Mouse (Mus musculus) forebrain, embryonic 14.5 days (tissue): ENCODE data around the gene Olfr876. TPM values are rescaled to one million over a fixed set of nuclear protein-coding genes. Genes with fewer than 3 reads are reported as not detected.
"Not testable (repeated sequence)": the region's sequence is repeated elsewhere in the genome, so short reads cannot be mapped to it uniquely, and the experiment has no call there.

Experiments used
- ATAC-seq: fragments of 200-750 bp; cut with Nextera tagmentation; 2 replicates; pipeline ENCODE4 v1.8.0; 2017; ENCODE audit warnings: mild to moderate bottlenecking, moderate library complexity
- DNase-seq: peaks from one replicate; pipeline ENCODE4 v3.0.0-alpha.2; 2015; ENCODE audit warnings: low spot score
- H3K27ac ChIP-seq: fragments of 300-500 bp; sonication (generic); 2 replicates; pipeline ENCODE4 v1.5.1; 2014; ENCODE audit warnings: low read depth, mild to moderate bottlenecking, control low read depth, low read length, moderate library complexity
- H3K27me3 ChIP-seq: fragments of 300-500 bp; sonication (generic); replicated peaks from 2 replicates; pipeline ENCODE4 v1.6.1; 2014; ENCODE audit warnings: low read length, control low read depth, mixed read lengths; ENCODE audit not compliant: control insufficient read depth, insufficient read depth
- H3K36me3 ChIP-seq: fragments of 300-500 bp; sonication (generic); 2 replicates; pipeline ENCODE4 v1.6.1; 2014; ENCODE audit warnings: low read length, control low read depth; ENCODE audit not compliant: control insufficient read depth, insufficient read depth
- H3K4me1 ChIP-seq: fragments of 300-500 bp; sonication (generic); 2 replicates; pipeline ENCODE4 v1.6.1; 2014; ENCODE audit warnings: antibody characterized with exemption, low read length, control low read depth; ENCODE audit not compliant: control insufficient read depth, insufficient read depth
- H3K4me2 ChIP-seq: fragments of 300-500 bp; sonication (generic); 2 replicates; pipeline ENCODE4 v1.6.1; 2014; ENCODE audit warnings: mild to moderate bottlenecking, control low read depth, low read length
- H3K4me3 ChIP-seq: fragments of 300-500 bp; sonication (generic); 2 replicates; pipeline ENCODE4 v1.5.1; 2014; ENCODE audit warnings: low read depth, low read length, control low read depth
- H3K9ac ChIP-seq: fragments of 300-500 bp; sonication (generic); 2 replicates; pipeline ENCODE4 v1.6.1; 2014; ENCODE audit warnings: mild to moderate bottlenecking, low read length, control low read depth, moderate library complexity
- H3K9me3 ChIP-seq: fragments of 300-500 bp; sonication (generic); replicated peaks from 2 replicates; pipeline ENCODE4 v1.6.1; 2016; ENCODE audit warnings: low read length, control low read depth, mixed read lengths; ENCODE audit not compliant: control insufficient read depth
- WGBS: fragments of 180-500 bp; shearing (Covaris S2); extraction: QIAGEN DNeasy Blood & Tissue Kit; methylation state at CpG from one replicate; pipeline ENCODE4 v1.1.7; 2014; 5-methylcytosine and 5-hydroxymethylcytosine counted together
- polyA plus RNA-seq: library from polyadenylated mRNA; unstranded; fragments of >200 nt; fragmentation: Nextera tagmentation; extraction: Ambion mirVana; gene quantifications from 2 replicates; pipeline ENCODE4 v1.2.1, GENCODE M21; 2014

Olfr876 gene
- polyA plus RNA-seq = not detected in 2 replicates

DNA sequence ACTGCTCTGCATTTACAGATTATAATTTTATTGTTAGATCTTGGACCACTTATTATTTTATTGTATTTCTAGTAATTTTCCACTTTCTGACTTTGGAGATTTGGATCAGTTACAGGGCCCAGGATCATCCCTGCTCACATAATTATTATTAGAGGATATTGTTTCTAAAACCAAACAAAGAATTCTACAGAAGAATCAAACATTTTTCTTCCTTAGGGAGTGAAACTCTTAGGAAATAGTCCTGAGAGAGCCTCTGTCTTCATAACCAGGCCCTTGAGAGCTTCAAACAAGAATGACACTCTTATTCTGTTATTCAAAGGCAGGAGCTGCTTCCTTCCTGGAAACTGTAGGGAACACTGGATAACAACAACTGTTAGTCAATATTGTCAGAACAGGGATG is at the start of gene Olfr876:
Gene Olfr876, plus strand, starts transcription at position 301 of the 400 bp plus-strand sequence.
- Histone ChIP-seq H3K27ac (no peak within 1 kb of the TSS), H3K9ac (no peak within 1 kb of the TSS), H3K36me3 (no peaks in the 10 kb centered on the region), H3K4me3 (no peak within 1 kb of the TSS), H3K27me3 (no peaks in the 10 kb centered on the region), H3K9me3 (no peaks in the 10 kb centered on the region), H3K4me1 (no peaks in the 10 kb centered on the region), H3K4me2 (no peak within 1 kb of the TSS)
- ATAC-seq = no peak
- no peak for DNase-seq

DNA sequence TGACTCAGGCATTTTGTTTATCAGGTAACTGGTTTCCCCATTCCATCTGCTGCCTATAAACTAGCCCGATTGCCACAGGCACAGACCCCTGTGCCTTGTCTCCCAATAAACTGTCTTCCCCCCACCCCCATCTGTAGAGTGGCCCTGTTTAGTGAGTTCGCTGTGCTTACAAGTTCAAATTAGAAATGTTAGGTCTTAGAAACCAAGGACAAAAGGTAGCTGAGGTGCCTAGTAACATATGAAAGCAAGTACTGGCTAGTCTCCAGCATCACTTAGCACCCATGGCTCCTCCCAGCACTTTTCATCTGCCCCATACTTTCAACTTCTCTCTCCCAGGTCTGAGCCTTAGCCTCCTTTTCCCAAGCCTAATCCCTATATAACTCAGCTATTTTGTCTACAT is 41.1 kb upstream of the Olfr876 start:
- no peak overlapping the region for H3K4me3 ChIP-seq
- no peak overlapping the region for H3K4me2 ChIP-seq
- H3K9ac ChIP-seq = no peak overlapping the region
- no peaks in the 10 kb centered on the region for H3K9me3 ChIP-seq
- H3K36me3 ChIP-seq = no peaks in the 10 kb centered on the region
- H3K4me1 ChIP-seq = no peaks in the 10 kb centered on the region
- peak; percentile 28 for DNase-seq
- no peak overlapping the region for H3K27ac ChIP-seq
- H3K27me3 ChIP-seq = no peaks in the 10 kb centered on the region
- WGBS = 50% methylated on average over 2 of the region's 2 CpGs
- peak; percentile 65; the same call in 1 of the 2 replicates for ATAC-seq

DNA sequence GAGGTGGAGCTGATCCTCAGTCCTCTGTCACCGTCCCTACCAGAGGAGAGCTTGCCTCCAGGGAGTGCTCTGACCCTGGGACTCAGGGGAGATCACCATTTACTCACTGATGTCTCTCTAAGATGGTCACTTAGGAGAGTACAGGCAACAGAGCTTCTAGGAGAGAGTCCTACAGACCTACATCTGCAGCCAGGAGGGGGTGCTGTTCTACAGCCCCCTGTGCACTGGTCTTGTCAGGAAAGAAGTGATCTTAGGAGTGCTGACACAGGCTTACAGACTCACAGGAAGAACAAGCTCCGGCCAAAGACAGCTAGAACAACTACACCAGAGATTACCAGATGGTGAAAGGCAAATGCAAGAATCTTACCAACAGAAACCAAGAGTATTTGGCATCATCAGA is 40.3 kb upstream of the Olfr876 start:
- Histone ChIP-seq H3K4me3 (no peak overlapping the region), H3K9ac (no peak overlapping the region), H3K4me2 (no peak overlapping the region), H3K4me1 (no peaks in the 10 kb centered on the region), H3K36me3 (no peaks in the 10 kb centered on the region), H3K9me3 (no peaks in the 10 kb centered on the region), H3K27ac (no peak overlapping the region), H3K27me3 (no peaks in the 10 kb centered on the region)
- WGBS = 66% methylated on average over 2 of the region's 2 CpGs
- DNase-seq = no peak
- no peak for ATAC-seq

DNA sequence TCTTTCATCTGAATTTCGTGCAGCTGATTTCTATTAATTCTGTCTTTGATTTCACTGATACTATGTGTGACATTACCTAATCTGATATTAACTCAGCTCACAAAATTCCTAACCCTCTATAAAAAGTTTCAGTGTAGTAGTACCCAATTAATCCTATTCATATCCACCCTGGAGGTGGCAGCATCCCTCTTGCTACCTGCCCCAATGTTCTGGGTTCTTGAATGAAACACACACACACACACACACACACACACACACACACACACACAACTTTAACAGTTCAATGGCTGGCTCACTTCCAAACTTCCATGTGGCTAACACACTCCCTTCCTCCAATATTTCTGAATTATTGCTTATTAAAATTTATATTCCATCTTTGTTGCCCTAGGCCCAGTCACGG is 32.2 kb upstream of the Olfr876 start:
- no peaks in the 10 kb centered on the region for H3K27me3 ChIP-seq
- H3K9me3 ChIP-seq = no peaks in the 10 kb centered on the region
- no peak overlapping the region for H3K27ac ChIP-seq
- H3K36me3 ChIP-seq = no peaks in the 10 kb centered on the region
- no peak overlapping the region for H3K4me3 ChIP-seq
- WGBS = 77% methylated on average over 2 of the region's 2 CpGs
- no peak overlapping the region for H3K4me2 ChIP-seq
- no peak overlapping the region for H3K9ac ChIP-seq
- H3K4me1 ChIP-seq = no peaks in the 10 kb centered on the region
- DNase-seq = no peak
- ATAC-seq = no peak

DNA sequence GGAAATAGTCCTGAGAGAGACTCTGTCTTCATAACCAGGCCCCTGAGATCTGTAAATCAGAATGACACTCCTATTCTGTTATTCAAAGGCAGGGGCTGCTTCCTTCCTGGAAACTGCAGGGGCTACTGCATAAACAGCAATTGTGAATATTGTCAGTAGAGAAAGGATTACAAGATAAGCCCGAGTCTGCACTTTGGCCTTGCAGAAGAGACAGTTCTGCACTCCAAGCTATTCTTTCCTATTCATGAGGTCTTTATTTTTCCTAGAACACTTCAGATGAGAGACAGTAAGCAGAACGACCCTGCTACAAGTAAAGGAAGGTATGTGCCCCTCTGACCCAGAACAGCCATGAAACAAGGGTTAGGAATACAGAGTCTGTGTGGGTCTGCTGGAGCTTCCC is 31.1 kb upstream of the Olfr876 start, which contains the start of gene Olfr875:
Gene Olfr875, plus strand, starts transcription at position 99 of the 400 bp plus-strand sequence.
- DNase-seq = no peak
- H3K27me3 ChIP-seq = no peaks in the 10 kb centered on the region
- no peaks in the 10 kb centered on the region for H3K9me3 ChIP-seq
- no peak within 1 kb of the TSS for H3K4me3 ChIP-seq
- 59% methylated on average over 2 of the region's 2 CpGs for WGBS
- no peak within 1 kb of the TSS for H3K27ac ChIP-seq
- H3K4me1 ChIP-seq = no peaks in the 10 kb centered on the region
- H3K36me3 ChIP-seq = no peaks in the 10 kb centered on the region
- no peak within 1 kb of the TSS for H3K4me2 ChIP-seq
- no peak within 1 kb of the TSS for H3K9ac ChIP-seq
- ATAC-seq = no peak

DNA sequence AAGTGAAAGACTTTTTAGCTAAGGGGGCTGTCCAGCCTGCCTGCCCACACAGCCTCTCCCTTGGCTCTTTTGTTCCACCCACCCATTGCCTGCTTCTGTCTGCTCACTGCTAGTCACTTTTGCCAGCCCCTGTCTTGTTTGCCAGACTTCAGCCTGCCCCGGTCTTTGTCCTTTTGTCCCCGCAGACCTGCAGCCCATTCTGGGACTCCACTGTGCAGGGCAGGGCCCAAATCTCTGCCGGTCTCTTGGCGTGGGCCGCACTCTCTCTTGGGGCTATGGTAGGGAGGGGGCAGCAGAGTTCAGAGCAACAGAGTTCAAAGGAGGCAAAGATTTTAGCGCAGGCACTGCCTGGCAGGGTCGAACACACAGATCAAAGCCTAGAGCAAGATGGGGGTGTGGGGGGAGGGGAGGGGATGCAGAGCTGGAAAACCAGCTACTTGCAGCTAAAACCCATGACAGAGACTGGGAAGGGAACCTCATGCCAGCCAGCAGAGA is 20.0 kb upstream of the Olfr876 start:
- H3K4me1 ChIP-seq = peaks cover 6% of the 10 kb centered on the region
- H3K36me3 ChIP-seq = no peaks in the 10 kb centered on the region
- peak overlapping the region; percentile 72 for H3K27ac ChIP-seq
- H3K27me3 ChIP-seq = no peaks in the 10 kb centered on the region
- peak overlapping the region; percentile 14 for H3K4me3 ChIP-seq
- ATAC-seq (peak; percentile 91), DNase-seq (peak; percentile 71)
- peak overlapping the region; percentile 57 for H3K9ac ChIP-seq
- H3K9me3 ChIP-seq = no peaks in the 10 kb centered on the region
- peak overlapping the region; percentile 46 for H3K4me2 ChIP-seq
- WGBS = 3% methylated on average over 7 of the region's 7 CpGs

DNA sequence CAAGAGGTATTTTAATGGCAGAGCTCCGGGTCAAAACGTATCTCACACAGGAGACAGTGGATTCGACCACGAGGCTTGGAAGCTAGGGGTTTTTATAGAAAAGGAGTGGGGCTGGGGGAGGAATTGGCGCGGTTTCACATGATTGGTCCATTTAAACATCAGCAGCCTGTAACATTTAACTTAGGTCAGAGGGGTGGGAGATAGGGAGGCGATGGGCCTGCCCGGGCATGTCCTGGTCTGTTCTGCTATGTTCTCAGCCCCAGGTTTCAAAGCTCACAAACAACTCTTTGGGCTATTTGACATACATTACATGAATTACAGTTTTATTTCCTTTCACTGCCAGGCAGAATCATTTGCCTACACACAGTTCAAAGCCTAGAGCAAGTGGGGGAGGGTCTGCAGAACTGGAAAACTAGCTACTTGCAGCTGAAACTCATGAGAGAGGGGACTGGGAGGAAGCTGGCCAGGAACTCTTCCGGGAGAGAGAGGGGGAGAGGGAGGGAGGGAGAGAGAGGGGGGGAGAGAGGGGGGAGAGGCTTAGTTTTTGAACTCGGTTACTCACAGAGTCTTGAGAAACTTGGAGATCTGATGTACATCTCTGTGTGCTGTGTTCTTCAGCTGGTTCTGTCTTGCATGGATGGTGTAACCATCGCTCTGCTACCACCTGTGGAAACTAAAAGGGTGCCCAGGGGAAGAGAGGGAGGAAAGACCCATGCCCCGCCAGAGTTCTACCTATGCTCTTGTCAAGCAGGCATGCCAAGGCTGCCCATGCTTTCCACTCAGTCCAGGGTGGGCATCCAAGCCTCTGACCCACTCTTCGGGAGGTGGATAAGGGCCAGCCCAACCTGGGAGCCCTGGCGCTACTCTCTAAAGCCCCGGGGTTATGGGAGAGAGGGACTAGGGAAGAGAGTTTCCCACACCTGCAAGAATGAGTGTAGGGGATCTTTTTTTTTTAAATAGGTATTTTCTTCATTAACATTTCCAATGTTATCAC is 19.1 kb upstream of the Olfr876 start:
- H3K4me1 ChIP-seq, H3K27ac ChIP-seq, H3K9me3 ChIP-seq, H3K27me3 ChIP-seq, H3K4me3 ChIP-seq, H3K36me3 ChIP-seq, H3K9ac ChIP-seq: not testable (repeated sequence)
- ATAC-seq = peak; percentile 60
- peak overlapping the region; percentile 46 for H3K4me2 ChIP-seq
- 51% methylated on average over 11 of the region's 15 CpGs for WGBS
- DNase-seq = peak; percentile 42

DNA sequence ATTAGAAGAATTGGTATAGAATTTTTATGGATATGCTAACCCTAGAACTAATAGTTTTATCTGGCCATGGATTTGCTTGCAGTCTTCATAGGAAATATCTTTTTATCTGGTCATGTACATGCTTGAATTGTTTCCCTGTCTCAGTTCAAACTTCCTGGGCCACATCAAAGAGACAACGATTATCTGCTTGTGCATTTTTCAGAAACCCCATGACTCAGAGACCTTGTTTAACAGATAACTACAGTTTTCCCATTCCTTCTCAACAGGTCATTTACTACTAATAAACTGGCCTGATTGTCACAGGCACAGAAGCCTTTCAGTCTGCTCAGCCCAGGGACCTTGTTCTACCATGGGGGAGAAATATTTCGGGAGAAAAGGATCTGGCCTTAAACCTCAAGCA is 16.4 kb upstream of the Olfr876 start:
- H3K9me3 ChIP-seq = no peaks in the 10 kb centered on the region
- peaks cover 6% of the 10 kb centered on the region for H3K4me1 ChIP-seq
- H3K27me3 ChIP-seq = no peaks in the 10 kb centered on the region
- H3K36me3 ChIP-seq = no peaks in the 10 kb centered on the region
- H3K4me2 ChIP-seq = no peak overlapping the region
- ATAC-seq = no peak
- H3K9ac ChIP-seq = no peak overlapping the region
- 73% methylated on average over 2 of the region's 2 CpGs for WGBS
- no peak overlapping the region for H3K27ac ChIP-seq
- no peak overlapping the region for H3K4me3 ChIP-seq
- no peak for DNase-seq

DNA sequence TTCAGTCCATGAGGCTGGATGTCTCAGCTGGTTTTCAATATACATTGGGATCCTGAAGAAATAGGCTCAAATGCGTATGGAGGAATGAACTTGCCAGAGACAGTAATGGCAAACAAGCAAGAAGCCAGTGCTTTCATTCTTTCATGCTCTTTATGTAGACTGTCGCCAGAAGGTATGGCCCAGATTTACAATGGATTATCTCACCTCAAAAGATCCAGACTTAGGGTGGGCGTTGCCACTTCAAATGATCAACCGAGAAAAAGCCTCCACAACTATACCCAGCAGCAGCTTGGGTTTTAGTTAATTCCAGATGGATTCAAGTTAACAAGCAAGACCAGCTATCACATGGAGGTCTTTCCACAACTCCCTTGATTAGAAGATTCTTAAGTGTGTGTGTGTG is 776 bp upstream of the Olfr876 start:
- Histone ChIP-seq H3K9ac (no peak overlapping the region), H3K36me3 (no peaks in the 10 kb centered on the region), H3K27me3 (no peaks in the 10 kb centered on the region), H3K4me1 (no peaks in the 10 kb centered on the region), H3K27ac (no peak overlapping the region), H3K4me2 (no peak overlapping the region), H3K9me3 (no peaks in the 10 kb centered on the region), H3K4me3 (no peak overlapping the region)
- ATAC-seq (no peak), DNase-seq (no peak)
- 59% methylated on average over 4 of the region's 4 CpGs for WGBS
